Comparison of ENCODE assay signal across 20 mouse cellular contexts in the genomic region with DNA sequence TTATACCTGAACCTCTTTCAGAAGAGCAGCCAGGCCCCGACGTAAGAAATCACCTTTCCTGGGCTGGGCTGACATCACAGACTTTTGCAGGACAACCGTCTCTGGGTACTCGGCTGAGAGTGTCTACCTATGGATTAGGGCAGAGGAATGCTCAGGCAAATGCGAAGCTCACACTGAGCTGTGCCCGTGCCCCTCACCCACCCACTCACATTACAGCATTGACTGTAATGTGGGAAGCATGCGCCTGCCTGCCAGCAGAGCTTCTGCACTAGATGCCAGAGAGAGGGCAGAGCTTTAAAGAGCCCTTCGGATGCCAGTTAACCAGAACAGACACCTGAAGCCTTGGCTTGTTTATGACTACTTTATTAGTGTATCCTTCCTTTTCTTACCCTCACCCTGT. TPM values are rescaled to one million over a fixed set of nuclear protein-coding genes. Genes with fewer than 3 reads are reported as not detected.
DNase-seq lines count a peak whose midpoint lies in the region; ATAC-seq and TF ChIP-seq lines count a peak whose summit lies in the region.
"Had no signal": no experiment of that assay in that cellular context is flagged by ENCODE, and none has a peak within 500 bp of the region (broad histone marks: within the 10 kb centered on the region; RNA-seq: fewer than 3 reads in every experiment).

No protein-coding gene starts in this region.

- peak; percentile 7 to 28 for DNase-seq in left cerebral cortex, postnatal 10 days (ENCODE audit: extremely low spot score in 1 of 2, low spot score in 2 of 2)
- no peak for DNase-seq in left cerebral cortex, adult 11 months (ENCODE audit: low spot score)
- no peak for DNase-seq in forebrain, postnatal 0 days
- DNase-seq in layer of hippocampus, adult 18-20 months (ENCODE audit: low spot score in 2 of 2), result peak; percentile 7 to 44
- peak; percentile 3 for DNase-seq in left cerebral cortex, postnatal 4 days
- no peak for DNase-seq in urinary bladder, postnatal 25 days (ENCODE audit: low spot score)
- DNase-seq in Muller cell, postnatal 12 days (ENCODE audit: inconsistent ontology term), result no peak
- DNase-seq: adrenal gland, adult 8-10 months; cerebellum, adult 9-11 months; heart, postnatal 10 days; kidney, adult 18-20 months; kidney, postnatal 36 days; lung, postnatal 36 days had no signal

- no peak overlapping the region for H3K27ac ChIP-seq in forebrain, postnatal 0 days (ENCODE audit: low read depth, low read length)
- H3K27ac ChIP-seq: hindbrain, embryonic 15.5 days; limb, embryonic 13.5 days; midbrain, embryonic 10.5 days had no signal

- no peaks in the 10 kb centered on the region for H3K4me1 ChIP-seq in forebrain, postnatal 0 days (ENCODE audit: insufficient read depth)
- H3K4me1 ChIP-seq: hindbrain, embryonic 15.5 days; midbrain, embryonic 10.5 days had no signal

- intact Hi-C loops in left cerebral cortex, postnatal 10 days (cut with DNase I), result no loop called here
- intact Hi-C loops in left cerebral cortex, postnatal 4 days (cut with DNase I), result no loop called here

- 62% methylated on average over 8 of the region's 8 CpGs for WGBS in forebrain, postnatal 0 days

- no peak overlapping the region for H3K9ac ChIP-seq in forebrain, postnatal 0 days
- H3K9ac ChIP-seq: hindbrain, embryonic 15.5 days; limb, embryonic 13.5 days had no signal

- no peaks in the 10 kb centered on the region for H3K36me3 ChIP-seq in forebrain, postnatal 0 days (ENCODE audit: insufficient read depth)
- H3K36me3 ChIP-seq: hindbrain, embryonic 15.5 days; limb, embryonic 13.5 days; midbrain, embryonic 10.5 days had no signal

- H3K27me3 ChIP-seq in forebrain, postnatal 0 days (ENCODE audit: insufficient read depth, low read length), result no peaks in the 10 kb centered on the region
- H3K27me3 ChIP-seq: hindbrain, embryonic 15.5 days; limb, embryonic 13.5 days had no signal

- ATAC-seq in forebrain, postnatal 0 days, result peak; percentile 66
- ATAC-seq: CD4-positive, CD25-positive, alpha-beta regulatory T cell, adult 4 months had no signal

- H3K9me3 ChIP-seq in forebrain, postnatal 0 days (ENCODE audit: low read length), result no peaks in the 10 kb centered on the region
- H3K9me3 ChIP-seq: hindbrain, embryonic 15.5 days; limb, embryonic 13.5 days; midbrain, embryonic 10.5 days had no signal

- no peak for TF ChIP-seq CTCF in forebrain, postnatal 0 days (IDR thresholded peaks at IDR 0.05; ENCODE audit: low read depth)

- no peak overlapping the region for H3K4me2 ChIP-seq in forebrain, postnatal 0 days (ENCODE audit: low read depth)
- H3K4me2 ChIP-seq: hindbrain, embryonic 15.5 days; limb, embryonic 13.5 days had no signal

- no peak overlapping the region for H3K4me3 ChIP-seq in forebrain, postnatal 0 days (ENCODE audit: low read depth, low read length)
- H3K4me3 ChIP-seq: hindbrain, embryonic 15.5 days; limb, embryonic 13.5 days; midbrain, embryonic 10.5 days; myocyte had no signal

RNA-seq across cellular contexts. Expression of gene Phldb2, which starts 33.8 kb away (rescaled TPM):
- 1 to 10 TPM; 6.6 to 9.9 TPM for total RNA-seq in left cerebral cortex, postnatal 10 days (2021)
- total RNA-seq in forebrain, postnatal 0 days (2014; rRNA removed), result 6.0 and 25.2 TPM in 2 replicates
- polyA plus RNA-seq in forebrain, postnatal 0 days (2015; fragmentation: Nextera tagmentation; extraction: Ambion mirVana), result 3.1 and 4.2 TPM in 2 replicates
- total RNA-seq in layer of hippocampus, adult 18-20 months (2021), result 1 to 10 TPM; 3.8 to 4.0 TPM
- total RNA-seq in left cerebral cortex, postnatal 4 days (2021), result 10 to 100 TPM; 10.9 to 11.9 TPM
- total RNA-seq: MEL; neutrophil, adult 5-6 weeks had no signal

Comparison
In these comparisons a context has a peak if more than half of its experiments do, and no peak if none do; other contexts are left out.
1. DNase-seq: peak in left cerebral cortex, postnatal 10 days (2 of 2), layer of hippocampus, adult 18-20 months (2 of 2) and left cerebral cortex, postnatal 4 days (single experiment); none in left cerebral cortex, adult 11 months (single experiment), forebrain, postnatal 0 days (single experiment), urinary bladder, postnatal 25 days (single experiment) and Muller cell, postnatal 12 days (single experiment).